Comparison of ENCODE assay signal across 13 mouse cellular contexts in genomic region chr3:58686922-58687284, GRCm38 (mm10). TPM values are rescaled to one million over a fixed set of nuclear protein-coding genes. Genes with fewer than 3 reads are reported as not detected.
"Had no signal": no experiment of that assay in that cellular context is flagged by ENCODE, and none has a peak within 500 bp of the region (broad histone marks: within the 10 kb centered on the region; RNA-seq: fewer than 3 reads in every experiment).

No protein-coding gene starts in this region.

- H3K27me3 ChIP-seq: kidney, embryonic 15.5 days; limb, embryonic 12.5 days; neural tube, embryonic 12.5 days had no signal

- H3K4me3 ChIP-seq: kidney, embryonic 15.5 days; limb, embryonic 12.5 days; midbrain, embryonic 12.5 days; neural tube, embryonic 12.5 days had no signal

- H3K9ac ChIP-seq: kidney, embryonic 15.5 days; limb, embryonic 12.5 days; midbrain, embryonic 12.5 days; neural tube, embryonic 12.5 days had no signal

- H3K9me3 ChIP-seq: kidney, embryonic 15.5 days; limb, embryonic 12.5 days; midbrain, embryonic 12.5 days; neural tube, embryonic 12.5 days had no signal

- H3K4me1 ChIP-seq: neural tube, embryonic 12.5 days had no signal

- H3K27ac ChIP-seq: kidney, embryonic 15.5 days; limb, embryonic 12.5 days; midbrain, embryonic 12.5 days; neural tube, embryonic 12.5 days; stomach, postnatal 0 days had no signal

- H3K36me3 ChIP-seq: kidney, embryonic 15.5 days; limb, embryonic 12.5 days; midbrain, embryonic 12.5 days; neural tube, embryonic 12.5 days had no signal

- H3K4me2 ChIP-seq: kidney, embryonic 15.5 days; limb, embryonic 12.5 days; midbrain, embryonic 12.5 days; neural tube, embryonic 12.5 days had no signal

- DNase-seq: kidney, adult 18-20 months; kidney, postnatal 36 days; lung, adult 18-20 months; thymus, adult 18-20 months; thymus, postnatal 14 days had no signal

RNA-seq across cellular contexts. Expression of gene Erich6, which starts 49.9 kb away (rescaled TPM):
- total RNA-seq: megakaryocyte-erythroid progenitor cell, adult 5-6 weeks; neutrophil, adult 5-6 weeks had no signal
- polyA plus RNA-seq: kidney, embryonic 15.5 days; lung, embryonic 16.5 days had no signal
